Mouse (Mus musculus) lung, adult 2 months (tissue): ENCODE measurements around the gene Mctp1.

Experiments used
- CTCF ChIP-seq: fragments of 200-500 bp; IDR thresholded peaks from 2 replicates; pipeline ENCODE4 v1.5.1; 2011; ENCODE audit warnings: mild to moderate bottlenecking, low read length, control low read depth; ENCODE audit not compliant: insufficient read depth
- POLR2A ChIP-seq: fragments of 200-500 bp; IDR thresholded peaks from 2 replicates; pipeline ENCODE4 v1.6.1; 2011; ENCODE audit warnings: low read depth, mild to moderate bottlenecking, control low read depth, low read length, borderline replicate concordance; ENCODE audit errors: extremely low read depth

- TF ChIP-seq CTCF (no peak), POLR2A (no peak)
Measured at GRCm38 (mm10) chr13:76523170-76523569, 138.8 kb downstream of the Mctp1 start.
